In the genomic region with DNA sequence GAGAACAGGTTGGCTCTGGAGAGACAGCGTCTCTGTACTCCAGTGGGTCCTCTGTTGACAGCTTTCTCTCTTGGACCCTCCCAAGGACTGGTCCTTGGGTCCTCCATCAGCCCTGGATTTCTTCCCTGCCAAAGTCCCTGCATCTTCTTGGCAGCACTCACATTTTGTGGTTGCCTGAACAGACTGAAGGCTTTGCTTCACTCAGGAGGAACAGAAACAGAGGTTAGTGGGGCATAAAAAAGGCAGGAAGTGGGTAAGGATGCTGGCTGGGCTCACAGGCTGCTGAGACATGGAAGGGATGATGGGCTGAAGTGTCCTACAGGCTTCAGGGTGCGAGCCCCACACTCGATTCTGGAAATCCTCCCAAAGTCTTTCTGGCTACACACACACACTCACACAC, we compare ENCODE assay signal across 12 mouse cellular contexts.
"Had no signal": no experiment of that assay in that cellular context is flagged by ENCODE, and none has a peak within 500 bp of the region (broad histone marks: within the 10 kb centered on the region; RNA-seq: fewer than 3 reads in every experiment).

No protein-coding gene starts in this region.

- H3K27ac ChIP-seq: layer of hippocampus, adult 2 months; limb, embryonic 10.5 days; liver, embryonic 15.5 days; midbrain, embryonic 13.5 days; neural tube, embryonic 15.5 days; stomach, postnatal 0 days had no signal

- H3K4me1 ChIP-seq: liver, embryonic 15.5 days; midbrain, embryonic 13.5 days; neural tube, embryonic 15.5 days had no signal

- ATAC-seq: midbrain, embryonic 13.5 days had no signal

- DNase-seq: kidney, adult 18-20 months; kidney, postnatal 10 days; kidney, postnatal 4 days; lung, postnatal 4 days had no signal

- H3K4me2 ChIP-seq: liver, embryonic 11.5 days; liver, embryonic 15.5 days; midbrain, embryonic 13.5 days; neural tube, embryonic 15.5 days had no signal

- H3K9me3 ChIP-seq: limb, embryonic 10.5 days; liver, embryonic 15.5 days; midbrain, embryonic 13.5 days; neural tube, embryonic 15.5 days had no signal

- H3K27me3 ChIP-seq: liver, embryonic 15.5 days; midbrain, embryonic 13.5 days; neural tube, embryonic 15.5 days had no signal

- H3K36me3 ChIP-seq: limb, embryonic 10.5 days; liver, embryonic 15.5 days; midbrain, embryonic 13.5 days; neural tube, embryonic 15.5 days had no signal

- H3K4me3 ChIP-seq: layer of hippocampus, adult 2 months; limb, embryonic 10.5 days; liver, embryonic 15.5 days; midbrain, embryonic 13.5 days; myocyte; neural tube, embryonic 15.5 days had no signal

- H3K9ac ChIP-seq: liver, embryonic 15.5 days; midbrain, embryonic 13.5 days; neural tube, embryonic 15.5 days had no signal
